Mouse (Mus musculus): ENCODE measurements around the gene Disp2. TPM values are rescaled to one million over a fixed set of nuclear protein-coding genes. Genes with fewer than 3 reads are reported as not detected.

Gene Disp2
- polyA plus RNA-seq, 1 experiment = not detected

DNA sequence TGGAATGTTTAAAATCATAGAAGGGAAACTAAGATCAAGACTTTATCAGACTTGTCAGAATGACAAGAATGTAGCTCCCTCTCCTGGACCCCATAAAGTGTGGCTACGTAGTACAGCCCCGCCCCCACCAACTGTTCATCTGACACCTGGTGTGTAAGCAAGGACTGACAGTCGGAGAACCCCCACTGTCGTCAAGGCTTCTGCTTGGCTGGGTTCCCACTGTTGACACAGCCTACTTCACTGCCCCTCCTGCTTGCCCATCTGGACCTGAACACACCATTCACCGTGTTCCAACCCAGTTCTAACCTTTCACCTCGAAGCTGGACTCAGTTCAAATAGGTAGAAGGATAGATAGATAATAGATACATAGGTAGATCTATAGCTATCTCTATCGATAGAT, 66.7 kb downstream of the Disp2 start:
- WGBS = 41% methylated on average over 7 of the region's 7 CpGs

DNA sequence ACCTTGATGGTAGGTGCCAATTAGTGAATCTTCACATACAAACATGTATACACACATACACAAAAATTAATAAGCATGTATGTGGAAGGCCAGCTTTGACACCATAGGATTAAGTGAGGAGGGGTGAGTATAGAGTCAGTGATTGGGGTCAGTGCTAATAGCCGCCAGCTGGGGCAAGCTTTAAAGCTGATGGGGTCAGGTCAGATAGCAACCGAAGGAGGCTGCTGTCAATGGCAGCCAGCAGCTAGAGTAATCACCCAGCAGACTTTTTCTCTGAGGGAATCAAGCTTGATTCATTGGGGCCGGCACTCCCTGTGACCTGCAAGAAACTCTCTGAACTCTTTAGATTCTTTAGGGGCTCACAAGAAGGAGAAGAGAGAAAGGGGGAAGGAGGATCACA, 72.2 kb downstream of the Disp2 start:
- H3K4me1 ChIP-seq (ENCODE audit: control insufficient read depth, insufficient read depth, low read length) = no peaks in the 10 kb centered on the region
- 85% methylated on average over 3 of the region's 3 CpGs for WGBS
- TF ChIP-seq CTCF (IDR thresholded peaks at IDR 0.05; ENCODE audit: control insufficient read depth, insufficient read depth, low read length) (no peak), POLR2A (IDR thresholded peaks at IDR 0.05; ENCODE audit: borderline replicate concordance, control insufficient read depth, low read depth, low read length) (no peak)
- H3K4me3 ChIP-seq (replicated peaks; ENCODE audit: control insufficient read depth, low read depth, low read length) = no peak overlapping the region
- H3K27ac ChIP-seq (ENCODE audit: control insufficient read depth, insufficient read depth, low read depth, low read length, poor library complexity) = no peak overlapping the region

More for the DNA sequence above, 66.7 kb downstream of the Disp2 start:
- H3K4me1 ChIP-seq (ENCODE audit: control insufficient read depth, insufficient read depth, low read length) = no peaks in the 10 kb centered on the region
- TF ChIP-seq CTCF (IDR thresholded peaks at IDR 0.05; ENCODE audit: control insufficient read depth, insufficient read depth, low read length) = no peak
- no peak for TF ChIP-seq POLR2A (IDR thresholded peaks at IDR 0.05; ENCODE audit: borderline replicate concordance, control insufficient read depth, low read depth, low read length)
- H3K4me3 ChIP-seq (replicated peaks; ENCODE audit: control insufficient read depth, low read depth, low read length) = no peak overlapping the region
- no peak overlapping the region for H3K27ac ChIP-seq (ENCODE audit: control insufficient read depth, insufficient read depth, low read depth, low read length, poor library complexity)

Other genes with a start within 250 kb of the Disp2 start
- 7.3 and 8.8 TPM in 2 replicates for gene Bmf, start 230.0 kb upstream of the Disp2 start, polyA plus RNA-seq (2011; ENCODE audit: insufficient read depth, insufficient read length, low replicate concordance, missing spikeins)
- gene Bub1b, start 181.5 kb upstream of the Disp2 start, polyA plus RNA-seq (2011; ENCODE audit: insufficient read depth, insufficient read length, low replicate concordance, missing spikeins) = 35.3 and 44.1 TPM in 2 replicates
- gene Pak6, start 116.4 kb upstream of the Disp2 start, polyA plus RNA-seq (2011; ENCODE audit: insufficient read depth, insufficient read length, low replicate concordance, missing spikeins) = not detected in 2 replicates
- 0.92 TPM in 1 of 2 replicates, not detected in the other for gene Ankrd63, start 75.8 kb upstream of the Disp2 start, polyA plus RNA-seq (2011; ENCODE audit: insufficient read depth, insufficient read length, low replicate concordance, missing spikeins)
- 33.7 and 84.6 TPM in 2 replicates for gene Plcb2, start 51.3 kb upstream of the Disp2 start, polyA plus RNA-seq (2011; ENCODE audit: insufficient read depth, insufficient read length, low replicate concordance, missing spikeins)
- 16.0 and 28.5 TPM in 2 replicates for gene Inafm2, start 34.0 kb upstream of the Disp2 start, polyA plus RNA-seq (2011; ENCODE audit: insufficient read depth, insufficient read length, low replicate concordance, missing spikeins)
- gene Ccdc9b, start 17.1 kb upstream of the Disp2 start, polyA plus RNA-seq (2011; ENCODE audit: insufficient read depth, insufficient read length, low replicate concordance, missing spikeins) = 2.2 and 3.5 TPM in 2 replicates
- not detected in 2 replicates for gene Phgr1, start 7.0 kb upstream of the Disp2 start, polyA plus RNA-seq (2011; ENCODE audit: insufficient read depth, insufficient read length, low replicate concordance, missing spikeins)
- gene Knstrn, start 34.3 kb downstream of the Disp2 start, polyA plus RNA-seq (2011; ENCODE audit: insufficient read depth, insufficient read length, low replicate concordance, missing spikeins) = 101 and 133 TPM in 2 replicates
- 16.0 and 19.9 TPM in 2 replicates for gene Ivd, start 82.2 kb downstream of the Disp2 start, polyA plus RNA-seq (2011; ENCODE audit: insufficient read depth, insufficient read length, low replicate concordance, missing spikeins)
- 6.6 and 8.7 TPM in 2 replicates for gene Bahd1, start 120.7 kb downstream of the Disp2 start, polyA plus RNA-seq (2011; ENCODE audit: insufficient read depth, insufficient read length, low replicate concordance, missing spikeins)
- 1.1 and 2.3 TPM in 2 replicates for gene Chst14, start 146.8 kb downstream of the Disp2 start, polyA plus RNA-seq (2011; ENCODE audit: insufficient read depth, insufficient read length, low replicate concordance, missing spikeins)
- gene Ccdc32, start 249.7 kb downstream of the Disp2 start, polyA plus RNA-seq (2011; ENCODE audit: insufficient read depth, insufficient read length, low replicate concordance, missing spikeins) = 6.2 and 9.7 TPM in 2 replicates

All from bone marrow, adult 2 months (tissue).